Mouse (Mus musculus): Measurements from ENCODE around the gene Lrrc8b.

The Lrrc8b gene

DNA sequence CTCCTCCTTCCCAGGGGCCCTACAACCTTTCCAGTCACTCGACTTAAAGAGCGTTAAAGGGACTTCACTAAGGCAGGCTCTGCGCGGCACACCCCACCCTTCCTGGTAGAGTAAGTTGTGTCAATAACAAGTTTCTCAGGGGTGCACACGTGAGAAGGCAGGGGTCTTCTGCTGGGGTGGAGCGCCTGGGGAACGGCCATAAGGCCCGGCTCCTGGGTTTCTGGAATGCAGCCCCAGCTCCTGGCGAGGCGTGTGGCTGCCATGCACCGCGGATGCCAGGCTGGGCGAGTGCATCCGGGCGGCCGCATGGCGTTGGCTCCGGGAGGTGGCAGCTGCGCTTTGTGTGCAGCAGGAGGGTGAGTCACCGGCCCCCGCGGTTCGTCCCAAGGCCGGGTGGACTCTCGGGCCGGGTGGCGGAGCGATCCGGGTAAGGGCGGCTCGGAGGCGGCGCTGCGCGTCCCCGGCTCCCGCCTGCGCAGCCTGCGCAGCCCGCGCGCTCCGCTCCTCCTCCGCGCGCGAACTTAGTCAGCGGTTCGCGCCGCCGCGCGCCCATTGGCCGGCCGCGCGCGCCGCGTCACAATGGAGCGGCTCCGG is at the start of gene Lrrc8b:
TSS of gene Lrrc8b (plus strand) at position 578 of the 594 bp plus-strand sequence.
- peak; percentile 85 for ATAC-seq (ENCODE audit: insufficient number of reproducible peaks, low FRiP score, low TSS enrichment)

DNA sequence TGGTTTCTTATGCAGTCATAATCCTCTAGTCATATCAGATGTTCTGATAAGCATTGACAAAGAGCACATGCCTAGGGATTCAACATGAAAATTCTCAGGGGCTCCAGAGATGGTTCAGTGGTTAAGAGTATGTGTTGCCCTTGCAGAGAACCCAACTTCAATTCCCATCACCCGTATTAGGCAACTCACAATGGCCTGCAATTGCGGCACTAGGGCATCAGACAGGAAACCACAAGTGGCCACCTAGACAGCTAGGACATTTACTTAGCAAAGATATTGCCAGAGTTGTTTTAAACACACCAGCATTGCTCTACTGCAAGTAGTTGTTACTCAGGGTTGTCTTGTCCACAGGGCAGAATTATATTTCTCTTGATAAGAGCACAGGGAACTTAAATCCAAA is 34.1 kb upstream of the Lrrc8b start:
- ATAC-seq (ENCODE audit: insufficient number of reproducible peaks, low FRiP score, low TSS enrichment), result no peak

DNA sequence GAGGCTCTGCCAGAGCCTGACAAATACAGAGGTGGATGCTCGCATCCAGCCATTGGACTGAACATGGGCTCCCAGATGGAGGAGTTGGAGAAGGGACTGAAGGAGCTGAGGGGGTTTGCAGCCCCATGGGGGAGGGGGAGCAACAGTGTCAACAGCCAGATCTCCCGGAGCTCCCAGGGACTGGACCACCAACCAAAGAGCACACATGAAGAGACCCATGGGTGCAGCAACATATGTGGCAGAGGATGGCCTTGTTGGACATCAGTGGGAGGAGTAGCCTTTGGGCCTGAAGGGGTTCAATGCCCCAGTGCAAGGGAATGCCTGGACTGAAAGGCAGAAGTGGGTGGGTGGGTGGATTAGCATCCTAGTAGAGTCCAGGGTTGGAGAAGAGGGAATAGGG is 25.2 kb upstream of the Lrrc8b start:
- ATAC-seq (ENCODE audit: insufficient number of reproducible peaks, low FRiP score, low TSS enrichment), result no peak

DNA sequence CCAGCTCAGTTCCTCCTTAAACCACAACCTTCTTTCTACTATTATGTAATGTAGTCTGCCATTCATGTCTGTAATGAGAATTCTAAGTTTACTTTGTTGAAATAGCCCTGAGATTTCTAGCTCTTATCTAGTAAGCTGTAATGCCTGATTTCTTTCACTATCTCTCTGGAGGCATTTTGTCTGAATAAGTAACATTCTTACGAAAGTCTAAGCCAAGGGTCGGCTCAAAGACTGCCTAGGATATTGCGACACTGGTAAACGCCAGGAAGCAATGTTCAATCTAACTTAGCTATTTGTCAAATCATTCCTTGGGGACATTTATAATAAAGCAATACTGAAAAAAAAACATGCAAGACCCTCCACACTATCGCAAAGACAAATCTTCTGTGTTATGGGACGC is 21.8 kb upstream of the Lrrc8b start:
- ATAC-seq (ENCODE audit: insufficient number of reproducible peaks, low FRiP score, low TSS enrichment), result no peak

DNA sequence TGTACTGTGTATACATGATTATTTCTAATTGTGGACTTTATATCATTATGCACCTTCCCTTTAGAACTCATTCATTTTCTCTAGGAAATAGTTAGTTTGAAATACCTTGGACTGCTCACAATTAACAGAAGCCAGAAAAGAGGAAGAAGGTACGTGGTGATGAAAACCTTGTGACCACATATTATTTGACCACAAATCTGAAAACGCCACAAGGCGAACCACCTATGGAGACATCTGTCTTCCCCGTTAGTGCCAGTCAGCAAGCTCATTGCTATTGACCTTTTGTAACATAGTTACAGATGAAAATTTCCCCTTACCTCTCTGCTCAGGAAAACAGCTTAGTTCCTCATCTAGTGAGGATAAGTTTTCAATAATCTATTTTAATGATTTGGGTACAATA is 20.4 kb upstream of the Lrrc8b start:
- no peak for ATAC-seq (ENCODE audit: insufficient number of reproducible peaks, low FRiP score, low TSS enrichment)

DNA sequence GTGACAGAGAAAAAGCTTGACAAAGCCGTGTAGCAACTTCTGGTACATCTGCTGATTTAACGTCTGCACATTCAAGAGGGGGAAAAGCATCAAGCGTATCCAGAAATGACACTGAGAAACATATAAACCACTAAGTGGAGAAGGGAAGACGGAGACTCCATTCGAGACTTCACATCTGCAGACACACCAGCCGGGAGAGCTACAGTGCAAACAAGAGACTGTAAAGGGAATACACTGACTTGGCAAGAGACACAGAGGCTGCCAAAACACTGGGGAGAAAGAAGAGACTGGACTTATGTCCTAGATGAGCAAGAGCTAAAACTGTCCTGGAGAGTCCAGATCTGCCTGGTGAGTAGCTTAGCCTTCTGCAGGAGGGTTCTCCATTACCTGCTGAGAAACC is 16.6 kb upstream of the Lrrc8b start:
- ATAC-seq (ENCODE audit: insufficient number of reproducible peaks, low FRiP score, low TSS enrichment), result no peak

DNA sequence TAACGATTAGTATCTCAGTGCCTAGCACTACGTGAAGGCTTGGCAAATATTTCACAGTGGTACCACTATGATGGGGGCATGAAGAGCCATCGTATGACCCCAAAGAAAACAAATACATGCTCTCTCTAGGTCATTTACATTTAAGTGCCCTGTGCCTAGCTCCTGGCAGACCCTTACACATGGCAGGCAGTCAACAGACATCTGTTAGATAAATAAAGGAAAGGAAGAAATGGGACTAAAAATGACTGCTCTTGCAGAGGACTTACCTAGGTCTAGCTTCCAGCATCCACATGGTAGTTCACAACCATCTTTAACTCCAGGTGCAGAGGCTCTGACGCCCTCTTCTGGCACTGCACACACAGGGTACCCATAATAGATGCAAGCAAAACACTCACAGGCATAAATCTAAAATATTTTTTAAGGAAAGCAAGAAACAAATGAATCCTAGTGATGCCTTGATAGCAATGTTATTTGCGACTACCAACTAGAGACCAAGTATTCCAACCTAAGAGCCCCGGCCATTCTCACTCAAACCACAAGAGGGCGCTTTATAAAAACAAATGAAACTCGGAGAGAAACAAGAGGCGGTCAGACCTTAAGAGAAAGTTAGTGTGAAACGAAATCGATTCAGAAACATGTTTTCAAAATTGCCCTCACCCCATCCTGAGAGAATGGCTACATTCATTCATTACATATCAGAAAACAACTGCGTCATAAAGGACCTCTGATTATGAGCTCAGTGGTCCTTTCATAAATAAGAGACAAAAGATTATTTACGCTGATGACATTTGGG is 15.7 kb upstream of the Lrrc8b start:
- no peak for ATAC-seq (ENCODE audit: insufficient number of reproducible peaks, low FRiP score, low TSS enrichment)

DNA sequence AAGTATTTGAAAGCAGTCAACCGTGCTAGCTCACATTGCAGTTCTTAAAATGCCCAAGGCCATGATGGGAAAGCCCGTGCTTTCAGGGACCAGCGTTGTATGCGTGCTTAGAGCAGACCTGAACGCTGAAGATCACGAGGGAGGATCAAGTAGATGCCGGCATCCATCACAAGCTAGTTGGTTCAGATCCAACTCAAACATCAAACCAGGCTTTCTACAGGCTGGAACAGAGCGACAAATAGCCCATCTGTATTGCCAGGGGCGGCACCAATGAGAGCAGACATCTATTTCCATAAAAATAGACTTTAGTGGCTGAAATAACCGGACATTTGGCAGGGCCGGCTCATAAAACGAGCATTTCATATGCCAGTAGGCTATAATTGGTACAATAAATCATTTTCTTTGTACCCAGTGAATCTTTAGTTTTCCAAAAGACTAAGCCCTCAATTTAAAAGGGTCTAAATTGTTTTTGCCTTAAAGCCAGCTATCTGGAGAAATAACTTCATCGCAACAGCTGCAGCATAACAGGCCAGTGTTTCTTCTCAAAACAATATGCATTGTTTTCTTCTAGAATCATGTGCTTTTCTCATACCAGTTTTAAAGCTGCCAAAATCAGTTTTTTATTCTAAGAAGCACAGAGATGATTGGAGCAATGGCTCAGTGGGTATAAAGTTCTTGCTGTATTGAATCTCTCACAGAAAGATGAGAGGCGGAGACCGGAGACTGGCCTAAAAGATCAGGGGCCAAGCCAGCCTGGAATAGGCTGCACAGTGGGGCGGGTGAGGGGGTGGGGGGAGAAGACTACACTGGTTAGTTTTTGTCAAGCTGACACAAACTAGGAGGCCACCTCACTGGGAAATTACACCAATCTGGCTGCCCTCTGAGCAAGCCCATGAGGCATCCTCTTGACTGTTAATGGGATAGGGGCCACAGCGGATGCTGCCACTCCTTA is 14.9 kb upstream of the Lrrc8b start:
- ATAC-seq (ENCODE audit: insufficient number of reproducible peaks, low FRiP score, low TSS enrichment), result no peak; the same call in 1 of the 2 replicates

DNA sequence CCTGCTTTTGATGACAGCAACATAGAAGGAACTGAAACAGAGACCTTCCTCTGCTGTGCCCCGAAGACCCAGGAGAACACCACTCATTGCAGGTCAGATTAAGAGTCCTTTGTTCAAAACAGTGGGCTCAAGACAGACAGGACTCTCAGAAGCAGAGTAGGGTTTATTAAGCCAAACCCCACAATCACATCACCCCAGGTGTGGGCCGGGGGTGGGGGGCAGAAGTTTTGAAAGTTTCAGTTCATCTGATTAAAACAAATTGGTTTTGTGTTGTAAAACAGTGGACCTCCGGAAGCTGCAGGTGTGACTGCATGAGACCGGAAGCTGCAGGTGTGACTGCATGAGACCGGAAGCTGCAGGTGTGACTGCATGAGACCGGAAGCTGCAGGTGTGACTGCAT is 14.0 kb upstream of the Lrrc8b start:
- no peak for ATAC-seq (ENCODE audit: insufficient number of reproducible peaks, low FRiP score, low TSS enrichment)

DNA sequence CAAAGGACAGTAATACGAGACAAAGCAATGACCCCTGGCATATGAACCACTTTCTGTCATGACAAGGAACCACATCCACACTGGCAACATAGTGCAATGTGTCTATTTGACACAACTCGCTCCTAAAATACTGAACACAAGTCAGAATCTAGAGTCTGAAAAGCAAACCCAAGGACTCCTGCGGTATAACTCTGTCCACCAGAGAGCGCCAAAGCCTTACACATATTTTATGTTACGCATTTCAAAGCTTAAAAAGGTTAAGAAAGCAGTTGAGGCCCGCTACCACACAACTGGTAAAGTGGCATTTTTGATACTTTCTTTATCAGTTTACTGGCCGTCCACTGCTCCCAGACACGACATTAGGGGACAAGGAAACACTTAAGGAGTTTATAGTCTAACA is 10.6 kb upstream of the Lrrc8b start:
- ATAC-seq (ENCODE audit: insufficient number of reproducible peaks, low FRiP score, low TSS enrichment), result peak; percentile 40; the same call in 1 of the 2 replicates

DNA sequence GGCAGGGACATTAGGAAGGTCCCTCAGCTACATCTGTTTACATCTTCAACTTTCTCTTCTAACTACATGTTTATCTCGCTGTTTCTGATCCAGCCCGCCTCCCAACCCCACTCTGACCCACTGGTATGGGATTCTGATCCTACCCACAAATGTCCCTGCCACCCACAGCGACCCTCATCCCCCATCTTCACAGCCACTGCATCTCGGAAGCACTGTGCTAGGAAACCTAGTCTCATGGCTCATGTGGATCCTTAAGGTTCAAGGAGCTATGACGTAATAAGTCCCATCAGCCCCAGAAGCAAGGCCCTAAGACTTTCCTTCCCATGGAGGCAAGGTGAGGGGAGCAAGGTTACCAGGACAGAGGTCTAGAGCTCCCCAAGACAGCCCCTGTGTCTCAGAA is 7.9 kb upstream of the Lrrc8b start:
- ATAC-seq (ENCODE audit: insufficient number of reproducible peaks, low FRiP score, low TSS enrichment), result no peak

DNA sequence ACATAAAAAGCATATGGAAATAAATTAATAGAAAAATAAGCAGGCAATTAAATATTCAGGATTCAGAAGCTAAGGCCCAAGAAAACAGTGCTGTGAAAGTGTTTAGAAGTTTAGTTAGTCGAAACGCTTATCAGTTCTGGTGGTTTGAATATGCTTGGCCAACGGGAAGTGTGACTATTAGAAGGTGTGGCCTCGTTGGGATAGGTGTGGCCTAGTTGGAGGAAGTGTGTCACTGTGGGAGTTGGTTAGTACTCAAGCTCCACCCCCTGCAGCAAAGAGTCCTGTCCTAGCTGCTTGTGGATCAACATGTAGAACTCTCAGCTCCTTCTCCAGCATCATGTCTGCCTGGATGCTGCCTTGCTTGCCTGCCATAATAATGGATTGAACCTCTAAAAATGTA is 6.5 kb upstream of the Lrrc8b start:
- no peak for ATAC-seq (ENCODE audit: insufficient number of reproducible peaks, low FRiP score, low TSS enrichment)

DNA sequence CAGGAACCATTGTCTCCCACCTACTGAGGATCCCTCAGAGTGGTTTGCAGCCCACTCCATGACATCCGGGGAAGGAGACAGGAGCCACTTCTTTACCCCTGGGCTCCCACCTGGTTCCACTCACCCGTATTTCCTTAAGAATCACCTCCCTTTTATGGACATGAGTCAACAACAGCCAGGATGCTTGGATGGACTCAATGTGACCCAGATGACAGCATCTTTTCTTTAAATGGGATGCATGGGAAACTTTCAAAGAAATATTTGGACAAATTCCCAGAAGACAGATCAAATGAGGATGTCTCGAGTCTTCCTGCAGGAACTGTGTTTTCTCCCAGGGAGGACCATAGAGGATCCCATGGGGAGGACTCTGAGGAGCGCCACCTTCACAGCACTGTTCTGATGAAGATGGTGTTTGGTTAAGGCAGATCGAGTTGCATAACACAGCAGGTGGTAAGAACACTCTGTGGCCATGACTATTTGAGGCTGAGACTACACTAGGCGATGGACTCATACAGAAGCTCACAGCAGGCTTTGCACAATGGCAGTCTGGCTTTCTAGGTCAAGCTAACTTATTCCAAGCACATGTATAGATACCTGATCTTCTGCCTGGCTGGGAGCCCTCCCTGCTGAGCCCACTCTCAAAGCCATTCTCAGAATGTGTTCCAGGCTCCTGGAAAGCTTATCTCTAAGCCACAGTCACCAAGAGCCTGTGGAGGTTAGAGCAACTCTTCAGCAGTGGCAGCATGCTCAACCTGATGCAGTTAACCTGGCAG is 4.9 kb upstream of the Lrrc8b start:
- no peak for ATAC-seq (ENCODE audit: insufficient number of reproducible peaks, low FRiP score, low TSS enrichment)

DNA sequence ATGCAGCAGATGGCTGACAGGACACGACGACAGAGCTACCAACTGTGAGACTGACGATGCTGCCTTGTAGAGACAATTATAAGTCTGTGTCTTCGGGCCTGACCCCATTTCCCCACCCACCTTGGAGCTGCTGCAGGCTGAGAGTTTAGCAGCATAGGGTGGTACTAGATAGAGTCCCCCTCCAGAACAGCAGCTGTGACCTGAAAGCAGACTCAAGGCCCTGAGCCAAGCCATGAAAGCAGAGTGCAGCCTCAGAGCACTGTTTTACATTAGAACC is 4.3 kb upstream of the Lrrc8b start:
- no peak for ATAC-seq (ENCODE audit: insufficient number of reproducible peaks, low FRiP score, low TSS enrichment)

DNA sequence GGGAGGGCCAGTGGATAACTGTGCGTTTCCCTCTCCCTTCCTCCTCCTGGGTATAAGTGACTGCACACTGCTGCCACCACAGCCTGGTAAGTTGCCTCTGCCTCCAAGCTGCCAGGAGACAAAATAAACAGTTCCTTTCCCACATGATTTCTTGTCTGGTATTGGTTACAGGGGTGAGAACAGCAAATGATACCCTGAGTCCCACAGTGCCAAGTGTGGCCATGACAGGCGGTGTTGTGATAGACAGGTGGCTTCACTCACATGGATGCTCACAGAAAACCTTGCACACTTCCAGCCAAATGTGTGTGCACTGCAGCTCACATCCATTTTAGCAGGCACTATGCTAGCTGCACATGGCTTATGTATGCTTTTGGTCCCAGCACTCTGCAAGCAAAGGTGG is 3.8 kb upstream of the Lrrc8b start:
- ATAC-seq (ENCODE audit: insufficient number of reproducible peaks, low FRiP score, low TSS enrichment), result no peak

DNA sequence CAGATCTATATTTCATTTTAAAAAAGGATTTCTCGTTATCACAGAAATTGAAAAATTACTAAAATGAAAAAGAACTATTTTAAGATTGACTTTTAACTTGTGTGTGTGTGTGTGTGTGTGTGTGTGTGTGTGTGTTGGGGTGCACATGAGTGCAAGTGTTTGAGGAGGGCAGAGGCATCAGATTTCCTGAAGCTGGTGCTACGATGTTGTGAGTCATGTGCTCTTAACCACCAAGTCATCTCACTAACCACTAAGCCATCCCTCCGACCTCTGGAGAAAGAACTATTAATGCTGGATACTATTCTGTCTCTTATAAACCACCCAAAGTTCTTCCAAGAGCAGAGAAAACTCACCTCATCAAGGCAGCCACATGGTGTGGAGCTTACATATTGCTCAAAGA is 2.9 kb upstream of the Lrrc8b start:
- ATAC-seq (ENCODE audit: insufficient number of reproducible peaks, low FRiP score, low TSS enrichment), result no peak

DNA sequence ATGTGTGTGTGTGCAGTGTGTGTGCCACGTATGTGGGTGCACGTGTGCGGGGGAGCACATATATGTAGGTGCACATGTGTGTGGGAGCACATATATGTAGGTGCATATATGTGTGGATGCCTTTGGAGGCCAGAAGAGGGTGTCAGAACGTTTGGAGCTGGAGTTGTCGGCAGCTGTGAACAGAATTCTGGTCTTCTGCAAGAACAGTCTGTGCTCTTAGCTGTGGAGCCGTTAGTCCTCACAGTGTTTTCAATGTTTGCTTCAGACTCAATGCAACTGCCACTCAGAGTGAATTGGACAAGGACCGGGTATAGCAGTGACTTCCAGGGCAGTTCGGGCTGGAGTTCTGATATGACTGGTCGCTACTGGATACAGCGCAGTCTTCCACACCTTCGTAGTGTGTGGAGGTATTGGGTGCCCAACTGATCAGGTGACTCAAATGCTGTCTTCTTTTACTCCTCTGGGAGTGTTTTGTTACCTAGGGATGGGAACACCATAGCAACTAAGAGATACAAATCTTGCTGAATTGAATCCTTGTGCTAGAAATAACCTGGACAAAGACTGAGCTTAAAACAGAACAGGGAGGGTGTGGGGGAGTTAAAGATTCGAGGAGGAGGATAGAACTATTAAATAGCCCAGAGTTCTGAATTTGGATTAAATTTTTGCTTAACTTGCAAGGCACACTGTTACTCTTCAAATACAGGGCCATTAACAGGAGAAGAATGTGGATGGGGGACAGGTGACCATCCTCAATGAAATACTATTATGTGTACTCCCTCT is 1.0 kb upstream of the Lrrc8b start:
- no peak for ATAC-seq (ENCODE audit: insufficient number of reproducible peaks, low FRiP score, low TSS enrichment)

DNA sequence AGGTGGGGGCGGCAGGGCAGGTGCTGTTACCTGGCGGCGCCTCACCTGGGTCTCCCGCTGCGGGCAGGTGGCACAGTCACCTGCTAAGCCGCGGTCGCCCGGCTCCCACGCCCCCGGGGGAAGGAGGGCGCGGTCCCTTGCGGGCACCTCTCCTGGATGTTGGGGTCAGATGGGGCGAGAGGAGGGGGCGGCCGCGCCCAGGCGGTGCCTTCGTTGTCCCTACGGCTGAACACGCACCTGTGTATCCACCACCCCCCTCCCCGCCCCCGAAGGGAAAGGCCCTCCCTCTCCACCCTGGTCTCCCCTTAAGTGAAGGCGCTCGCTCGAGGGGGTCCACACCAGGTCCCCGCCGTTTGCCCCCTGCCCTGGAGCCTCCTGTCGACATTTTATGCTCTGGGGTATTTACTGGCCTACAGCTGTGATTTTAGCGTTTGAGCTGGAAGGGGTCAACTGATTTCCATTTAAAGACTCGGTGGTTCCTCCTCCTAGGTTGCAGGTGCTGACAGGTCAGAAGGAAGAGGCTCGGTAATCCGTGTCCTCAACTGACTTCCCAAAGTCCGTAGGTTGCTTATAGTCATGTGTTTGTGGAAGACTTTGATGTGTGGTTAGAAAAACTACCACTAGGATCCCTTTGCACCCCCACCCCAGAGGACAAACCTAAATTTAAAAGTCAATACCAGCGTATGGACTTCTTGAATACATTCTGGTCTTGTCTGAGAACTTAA is 538 bp downstream of the Lrrc8b start:
- ATAC-seq (ENCODE audit: insufficient number of reproducible peaks, low FRiP score, low TSS enrichment), result peak; percentile 7; the same call in 1 of the 2 replicates

DNA sequence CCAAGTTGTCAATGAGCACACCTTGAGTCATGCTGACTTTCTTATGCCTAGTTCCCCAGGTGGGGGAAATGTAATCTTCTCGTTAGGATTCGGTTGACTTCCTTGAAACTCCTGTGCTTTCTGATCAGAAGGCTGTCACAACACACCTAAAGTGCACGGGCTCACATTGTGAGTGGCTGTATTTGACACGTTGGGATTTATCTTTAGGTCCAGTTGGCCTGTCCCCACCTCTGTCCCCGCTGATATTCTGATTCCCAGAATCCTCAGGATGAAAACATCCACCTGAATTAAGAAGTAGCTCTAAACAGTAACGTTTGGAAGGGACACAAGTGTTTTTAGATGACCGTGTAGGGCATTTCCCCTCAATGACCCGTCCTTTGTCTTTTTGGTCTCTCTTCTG is 1.6 kb downstream of the Lrrc8b start:
- no peak for ATAC-seq (ENCODE audit: insufficient number of reproducible peaks, low FRiP score, low TSS enrichment)
